Mouse (Mus musculus) macrophage (primary cell): Measurements from ENCODE around the gene Myrf. TPM values are rescaled to one million over a fixed set of nuclear protein-coding genes. Genes with fewer than 3 reads are reported as not detected.

ENCODE experiments used
- H3K27ac ChIP-seq: fragments of 350-480 bp; formaldehyde crosslinking; 2 replicates; pipeline ENCODE4 v1.9.0; 2021
- H3K36me3 ChIP-seq: fragments of 350-480 bp; formaldehyde crosslinking; 2 replicates; pipeline ENCODE4 v1.9.0; 2021; ENCODE audit errors: inconsistent target
- H3K4me3 ChIP-seq: fragments of 350-480 bp; formaldehyde crosslinking; 2 replicates; pipeline ENCODE4 v1.9.0; 2021; ENCODE audit errors: inconsistent target
- H3K79me2 ChIP-seq: fragments of 350-480 bp; formaldehyde crosslinking; 2 replicates; pipeline ENCODE4 v1.9.0; 2021; ENCODE audit errors: inconsistent target
- WGBS: methylation state at CpG from one replicate; pipeline ENCODE4 v1.1.7; 2026; ENCODE audit warnings: inconsistent platforms; ENCODE audit not compliant: missing documents; 5-methylcytosine and 5-hydroxymethylcytosine counted together
- polyA plus RNA-seq: library from polyadenylated mRNA; stranded (reverse); fragments of 250-400 nt; gene quantifications from 3 replicates; pipeline ENCODE4 v1.2.4, GENCODE M21; 2018; ENCODE audit warnings: inconsistent platforms

Myrf gene
- polyA plus RNA-seq, 1 experiment from 2014 or later, result 0.37 TPM

DNA sequence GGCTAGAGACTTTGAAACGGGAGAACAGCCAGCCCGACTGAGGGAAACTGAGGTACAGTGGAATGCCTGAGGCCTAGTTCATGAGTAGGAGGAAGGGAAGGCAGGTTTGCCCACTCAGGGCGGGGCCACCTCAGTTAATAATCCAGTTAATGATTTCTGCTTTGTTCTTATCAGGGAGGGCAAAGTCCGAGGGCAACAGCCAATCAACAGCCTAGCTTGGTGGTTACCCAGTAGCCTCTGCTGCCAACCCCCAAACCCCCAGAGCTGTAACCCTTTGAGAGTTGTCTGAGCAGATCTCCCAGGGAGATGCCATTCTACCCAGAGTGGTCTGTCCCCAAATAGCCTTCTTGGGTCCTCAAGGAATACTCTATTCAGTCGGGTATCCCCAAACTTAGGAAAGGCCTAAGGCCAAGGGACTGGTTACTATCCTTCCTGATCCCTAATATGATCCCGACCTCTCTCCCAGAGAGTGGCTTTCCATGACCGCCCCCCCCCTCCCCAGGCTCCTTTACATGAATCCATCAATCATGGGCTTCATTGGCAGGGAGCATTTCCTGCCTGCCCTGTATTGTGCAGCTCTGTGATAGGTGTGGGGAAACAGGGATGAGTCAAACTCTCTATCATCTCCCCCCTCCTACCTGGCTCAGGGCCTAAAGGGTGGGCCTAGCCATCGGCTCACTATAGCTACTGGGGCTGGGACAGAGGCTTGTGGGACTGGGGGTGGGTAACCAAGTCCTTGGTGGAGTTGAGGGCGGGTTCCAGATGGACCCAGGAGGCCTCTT lies 4.6 kb downstream of the Myrf start:
- H3K27ac ChIP-seq, result no peak overlapping the region
- no peaks in the 10 kb centered on the region for H3K79me2 ChIP-seq
- H3K4me3 ChIP-seq, result no peak overlapping the region
- WGBS, result 92% methylated on average over 8 of the region's 9 CpGs
- no peaks in the 10 kb centered on the region for H3K36me3 ChIP-seq

GRCm38 (mm10) chr19:10232327-10233017 lies 8.1 kb downstream of the Myrf start:
- Histone ChIP-seq H3K4me3 (no peak overlapping the region), H3K27ac (no peak overlapping the region), H3K79me2 (no peaks in the 10 kb centered on the region), H3K36me3 (no peaks in the 10 kb centered on the region)
- whole genome bisulfite sequencing, result 81% methylated on average over 9 of the region's 9 CpGs

GRCm38 (mm10) chr19:10231871-10232270 lies 8.7 kb downstream of the Myrf start:
- no peaks in the 10 kb centered on the region for H3K79me2 ChIP-seq
- H3K27ac ChIP-seq, result no peak overlapping the region
- 70% methylated on average over 5 of the region's 5 CpGs for WGBS
- no peaks in the 10 kb centered on the region for H3K36me3 ChIP-seq
- no peak overlapping the region for H3K4me3 ChIP-seq

DNA sequence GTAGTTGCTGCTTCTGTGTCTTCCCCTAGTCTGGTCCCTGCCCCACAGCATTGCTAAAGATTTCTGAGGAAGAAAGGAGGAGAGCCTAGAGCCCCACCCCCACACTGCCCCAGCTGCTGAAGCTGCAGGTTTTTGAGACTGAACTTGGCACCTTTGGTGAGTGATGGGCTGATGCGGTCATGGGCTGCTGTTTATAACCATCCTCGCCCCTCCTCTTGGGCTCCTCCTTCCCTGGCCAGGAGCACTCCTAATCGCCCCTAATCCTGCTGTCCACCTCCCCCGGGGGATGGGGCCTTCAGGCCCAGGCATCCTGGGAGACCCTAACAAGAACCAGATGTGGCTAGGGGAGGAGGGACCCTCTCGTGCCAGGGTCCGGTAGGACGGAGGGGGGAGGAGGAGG lies 9.5 kb downstream of the Myrf start:
- no peak overlapping the region for H3K4me3 ChIP-seq
- no peak overlapping the region for H3K27ac ChIP-seq
- H3K79me2 ChIP-seq, result no peaks in the 10 kb centered on the region
- WGBS, result 64% methylated on average over 7 of the region's 7 CpGs
- H3K36me3 ChIP-seq, result no peaks in the 10 kb centered on the region

DNA sequence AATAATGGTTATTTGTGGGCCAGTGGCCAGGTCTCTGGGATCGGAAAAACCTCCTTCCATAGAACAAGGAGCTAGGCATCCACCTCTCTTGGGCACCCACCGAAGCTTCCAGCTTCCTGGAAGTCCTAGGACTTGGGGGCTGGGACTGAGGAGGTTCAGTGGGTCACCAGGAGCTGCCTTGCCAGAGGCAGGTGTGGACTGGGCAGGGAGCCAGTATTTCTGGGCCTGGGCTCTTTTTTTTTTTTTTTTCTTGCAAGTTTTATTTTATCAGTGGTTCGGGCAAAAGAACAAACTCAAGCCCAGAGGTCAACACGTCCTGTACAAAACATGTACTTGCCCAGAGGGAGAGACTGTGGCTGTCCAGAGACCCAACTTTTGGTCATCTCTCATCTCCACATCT lies 14.8 kb downstream of the Myrf start:
- Histone ChIP-seq H3K27ac (no peak overlapping the region), H3K79me2 (no peaks in the 10 kb centered on the region), H3K4me3 (no peak overlapping the region), H3K36me3 (no peaks in the 10 kb centered on the region)
- 74% methylated on average over 4 of the region's 4 CpGs for WGBS

DNA sequence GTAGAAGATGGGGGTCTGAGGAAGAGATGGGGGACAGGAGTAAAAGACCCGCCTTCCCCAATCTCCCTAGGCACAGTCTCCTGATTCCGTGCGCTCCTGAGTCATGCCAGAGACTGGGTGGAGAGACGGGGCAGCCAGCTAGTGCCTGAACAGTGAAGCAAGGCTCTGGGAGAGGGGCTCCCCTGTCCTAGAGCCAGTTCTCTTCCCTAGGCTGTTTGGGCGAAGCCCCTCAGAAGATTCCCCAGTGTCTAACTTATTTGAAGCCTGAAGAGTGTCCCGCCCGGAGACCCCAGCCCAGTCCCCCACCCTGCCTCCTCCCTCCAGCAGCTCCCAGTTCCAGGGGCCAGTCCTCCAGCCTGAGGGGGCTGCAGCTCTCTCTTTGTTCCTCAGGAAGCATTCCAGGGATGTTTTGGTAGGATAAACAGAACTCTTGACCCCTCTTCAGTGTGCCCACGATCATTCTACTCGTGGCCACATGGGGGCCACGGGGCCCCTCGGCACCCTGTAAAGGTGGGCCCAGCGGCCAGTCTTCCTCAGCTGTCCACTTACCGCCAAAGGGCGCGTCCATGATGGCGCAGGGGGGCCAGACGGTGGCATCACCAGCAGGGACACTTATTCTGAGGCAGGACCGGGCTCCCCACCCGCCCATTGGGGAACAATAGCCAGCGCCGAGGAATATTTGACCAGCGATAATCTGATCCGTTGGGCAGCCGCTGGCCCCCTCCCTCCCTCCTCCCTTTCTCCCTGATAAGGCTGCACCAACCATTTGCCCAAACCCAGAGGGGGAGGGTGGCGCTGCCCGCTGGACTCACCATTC lies 15.7 kb downstream of the Myrf start:
- 82% methylated on average over 23 of the region's 26 CpGs for WGBS
- no peaks in the 10 kb centered on the region for H3K36me3 ChIP-seq
- no peaks in the 10 kb centered on the region for H3K79me2 ChIP-seq
- H3K27ac ChIP-seq, result no peak overlapping the region
- no peak overlapping the region for H3K4me3 ChIP-seq

GRCm38 (mm10) chr19:10223561-10223960 lies 17.0 kb downstream of the Myrf start:
- Histone ChIP-seq H3K79me2 (no peaks in the 10 kb centered on the region), H3K27ac (no peak overlapping the region), H3K4me3 (no peak overlapping the region), H3K36me3 (no peaks in the 10 kb centered on the region)
- WGBS, result 39% methylated on average over 4 of the region's 4 CpGs

GRCm38 (mm10) chr19:10222656-10223055 lies 17.9 kb downstream of the Myrf start:
- Histone ChIP-seq H3K79me2 (no peaks in the 10 kb centered on the region), H3K27ac (no peak overlapping the region), H3K4me3 (no peak overlapping the region), H3K36me3 (no peaks in the 10 kb centered on the region)
- WGBS, result 74% methylated on average over 6 of the region's 8 CpGs

DNA sequence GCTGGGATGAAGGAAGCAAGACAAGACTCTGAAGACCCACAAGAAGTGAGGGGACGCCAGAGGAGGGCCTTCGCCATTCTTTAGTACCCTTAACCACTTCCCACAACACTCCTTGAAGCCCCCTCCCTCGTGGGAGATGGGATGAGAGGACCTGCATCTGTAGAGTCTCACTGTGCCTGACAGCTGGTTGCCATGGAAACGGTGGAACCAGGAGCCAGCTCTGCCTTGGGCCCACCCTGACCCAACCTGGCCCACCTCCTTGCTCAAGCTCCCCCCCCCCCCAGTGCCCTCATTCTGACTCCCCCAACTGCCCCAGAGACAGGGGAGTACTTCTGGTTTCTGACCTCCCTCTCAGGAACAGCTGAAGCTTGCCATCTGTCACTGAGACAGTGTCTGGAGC lies 19.0 kb downstream of the Myrf start:
- Histone ChIP-seq H3K27ac (no peak overlapping the region), H3K79me2 (no peaks in the 10 kb centered on the region), H3K4me3 (no peak overlapping the region), H3K36me3 (no peaks in the 10 kb centered on the region)
- 65% methylated on average over 4 of the region's 4 CpGs for WGBS

DNA sequence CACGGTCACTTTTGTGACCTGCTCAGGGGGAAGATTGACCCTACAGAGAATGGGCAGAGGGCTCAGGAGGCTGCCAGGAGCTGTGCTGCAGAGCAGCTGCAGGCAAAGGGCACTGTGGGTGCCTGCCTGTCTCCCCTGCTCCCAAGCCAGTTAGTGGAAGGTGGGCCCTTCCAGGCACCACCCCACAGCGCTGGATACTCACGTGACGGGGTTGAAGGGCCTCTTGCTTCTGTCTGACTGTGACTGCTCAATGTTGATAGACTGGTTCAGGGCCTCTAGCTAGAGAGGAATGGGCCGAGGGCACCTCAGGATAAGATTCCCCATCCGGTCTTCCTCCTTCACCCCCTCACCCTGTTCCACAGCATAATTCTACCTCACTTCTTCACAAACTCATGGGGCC lies 21.0 kb downstream of the Myrf start:
- H3K4me3 ChIP-seq, result no peak overlapping the region
- no peaks in the 10 kb centered on the region for H3K36me3 ChIP-seq
- H3K79me2 ChIP-seq, result no peaks in the 10 kb centered on the region
- WGBS, result 92% methylated on average over 6 of the region's 6 CpGs
- H3K27ac ChIP-seq, result no peak overlapping the region

DNA sequence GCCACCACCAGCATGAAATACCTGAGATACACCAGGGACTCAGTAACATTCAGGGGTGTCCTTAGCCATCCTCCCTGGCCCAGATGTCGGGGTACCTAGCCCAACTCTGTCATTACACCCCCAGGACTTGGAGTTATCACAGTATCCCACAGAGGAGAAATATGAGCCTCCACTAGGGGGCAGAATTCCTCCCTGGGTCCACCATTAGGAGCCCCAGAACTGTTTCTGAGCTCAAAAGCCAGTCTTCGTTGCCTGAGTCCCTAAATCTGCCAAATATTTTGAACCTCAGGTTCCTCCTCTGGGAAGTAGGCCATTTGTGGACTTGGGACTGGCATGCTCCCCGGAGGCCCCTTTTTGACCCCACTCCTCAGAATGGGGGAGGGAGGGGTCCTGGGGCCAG lies 21.4 kb downstream of the Myrf start:
- Histone ChIP-seq H3K4me3 (no peak overlapping the region), H3K79me2 (no peaks in the 10 kb centered on the region), H3K27ac (no peak overlapping the region), H3K36me3 (no peaks in the 10 kb centered on the region)
- 45% methylated on average over 3 of the region's 3 CpGs for WGBS

GRCm38 (mm10) chr19:10216101-10216500 lies 24.4 kb downstream of the Myrf start:
- Histone ChIP-seq H3K79me2 (no peaks in the 10 kb centered on the region), H3K4me3 (no peak overlapping the region), H3K27ac (no peak overlapping the region), H3K36me3 (no peaks in the 10 kb centered on the region)
- WGBS, result 83% methylated on average over 7 of the region's 8 CpGs

- Histone ChIP-seq H3K79me2 (no peaks in the 10 kb centered on the region), H3K36me3 (peaks cover 7% of the 10 kb centered on the region; the same call in 1 of the 2 replicates), H3K4me3 (no peak overlapping the region), H3K27ac (no peak overlapping the region)
- WGBS, result 88% methylated on average over 10 of the region's 10 CpGs
These were observed 26.6 kb downstream of the Myrf start for GRCm38 (mm10) chr19:10213796-10214471.

DNA sequence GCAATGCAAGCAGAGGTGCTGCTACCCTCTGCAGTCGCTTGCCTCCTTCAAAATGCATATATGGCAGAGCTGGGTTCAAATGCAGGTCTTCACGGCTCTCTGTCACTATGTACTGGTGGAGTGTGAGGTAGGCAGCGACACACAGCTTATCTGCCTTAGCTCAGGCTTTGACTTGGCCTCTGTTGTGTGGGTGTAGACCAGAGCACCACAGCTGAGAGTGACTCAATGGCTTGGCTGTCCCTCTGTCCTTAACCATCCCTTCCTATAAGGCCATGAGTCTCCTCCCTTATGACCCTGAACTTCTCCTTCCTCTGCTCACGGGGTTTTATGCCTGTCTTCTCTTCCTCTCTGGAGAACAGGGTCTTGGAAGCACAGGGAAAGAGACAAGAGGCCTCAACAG lies 29.7 kb downstream of the Myrf start:
- 81% methylated on average over 4 of the region's 4 CpGs for WGBS
- Histone ChIP-seq H3K4me3 (no peak overlapping the region), H3K36me3 (peaks cover 33% of the 10 kb centered on the region), H3K27ac (no peak overlapping the region), H3K79me2 (peaks cover 6% of the 10 kb centered on the region; the same call in 1 of the 2 replicates)
